Mouse (Mus musculus): Measurements from ENCODE around the gene Gch1. TPM values are rescaled to one million over a fixed set of nuclear protein-coding genes. Genes with fewer than 3 reads are reported as not detected.

The Gch1 gene
- total and polyA plus RNA-seq, 2 experiments from 2014 or later, result 5.6 to 10.2 TPM

DNA sequence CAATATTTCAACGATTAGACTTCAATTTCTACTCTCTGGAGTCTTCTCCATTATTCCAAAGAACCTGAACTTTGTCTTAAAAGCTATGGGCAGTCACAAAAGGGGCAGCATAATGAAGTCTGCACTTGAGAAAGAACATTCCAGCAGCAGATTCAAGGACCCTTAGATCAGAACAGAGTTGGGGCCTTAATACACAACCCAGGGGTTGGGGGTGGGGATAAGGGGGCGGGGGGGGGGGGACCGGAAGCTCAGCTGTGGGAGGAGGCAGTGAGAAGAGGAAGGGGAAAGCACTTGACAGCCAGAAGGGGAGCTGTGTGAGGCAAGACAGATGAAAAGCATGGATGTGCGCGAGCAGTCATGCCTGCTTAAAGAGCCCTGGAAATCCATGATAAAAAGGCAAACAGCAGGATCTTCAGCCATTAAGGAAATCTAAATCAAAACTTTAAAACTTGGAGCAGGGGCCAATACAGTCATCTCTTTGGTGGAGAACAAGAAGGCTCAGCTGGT is 27.2 kb downstream of the Gch1 start:
- no peaks in the 10 kb centered on the region for H3K27me3 ChIP-seq (ENCODE audit: control insufficient read depth, insufficient read depth, low read length)
- H3K27ac ChIP-seq (ENCODE audit: low read depth), result no peak overlapping the region
- DNase-seq (ENCODE audit: low spot score) (no peak), ATAC-seq (ENCODE audit: insufficient read depth, low read depth) (no peak)
- H3K4me2 ChIP-seq (ENCODE audit: low read depth, low read length), result no peak overlapping the region
- no peak overlapping the region for H3K9ac ChIP-seq (replicated peaks; ENCODE audit: low read depth, low read length)
- no peak overlapping the region for H3K4me3 ChIP-seq (ENCODE audit: low read depth, low read length)
- no peaks in the 10 kb centered on the region for H3K9me3 ChIP-seq (replicated peaks; ENCODE audit: control insufficient read depth, low read length)
- 76% methylated on average over 3 of the region's 5 CpGs for WGBS
- H3K4me1 ChIP-seq (ENCODE audit: control insufficient read depth, insufficient read depth), result 0 out of 2 replicates have a peak, but pooled peaks cover 2% of the 10 kb centered on the region
- no peak for TF ChIP-seq EP300 (IDR thresholded peaks at IDR 0.05; ENCODE audit: low read depth)
- TF ChIP-seq CTCF (IDR thresholded peaks at IDR 0.05; ENCODE audit: low read depth), result no peak
- peaks cover 3% of the 10 kb centered on the region; the same call in 1 of the 2 replicates for H3K36me3 ChIP-seq (replicated peaks; ENCODE audit: control insufficient read depth, insufficient read depth, low read length)

DNA sequence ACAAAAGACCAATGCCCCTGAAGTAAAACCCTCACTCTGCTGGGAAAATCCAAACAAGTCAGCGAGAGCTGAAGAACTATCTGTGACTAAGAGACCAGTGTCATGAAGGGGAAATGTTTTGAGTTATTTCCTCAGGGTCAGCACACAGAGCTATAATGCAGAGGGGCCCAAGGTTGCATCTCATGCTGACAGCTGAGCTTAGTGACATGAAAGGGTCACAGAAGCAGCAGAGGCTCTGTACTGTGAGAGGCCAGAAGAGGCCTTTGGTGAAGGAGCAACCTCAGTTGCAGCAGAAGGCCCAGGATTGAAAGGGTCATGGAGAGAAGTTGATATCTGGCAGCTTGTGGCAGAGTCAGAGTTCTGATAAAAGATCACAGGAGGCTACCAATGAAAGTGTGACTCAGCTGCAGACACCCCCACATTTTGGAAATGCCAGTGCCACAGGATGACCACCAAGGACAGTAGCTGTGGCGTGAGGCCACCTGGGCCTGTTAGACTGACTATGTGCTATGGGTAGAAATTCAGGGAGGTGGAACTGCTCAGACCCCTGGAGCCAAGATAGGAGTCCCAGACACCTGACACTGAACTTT is 29.1 kb downstream of the Gch1 start:
- Histone ChIP-seq H3K4me1 (ENCODE audit: control insufficient read depth, insufficient read depth) (0 out of 2 replicates have a peak, but pooled peaks cover 2% of the 10 kb centered on the region), H3K4me3 (ENCODE audit: low read depth, low read length) (no peak overlapping the region), H3K27ac (ENCODE audit: low read depth) (no peak overlapping the region), H3K27me3 (ENCODE audit: control insufficient read depth, insufficient read depth, low read length) (no peaks in the 10 kb centered on the region), H3K9ac (replicated peaks; ENCODE audit: low read depth, low read length) (no peak overlapping the region), H3K36me3 (replicated peaks; ENCODE audit: control insufficient read depth, insufficient read depth, low read length) (peaks cover 20% of the 10 kb centered on the region; the same call in 1 of the 2 replicates), H3K9me3 (replicated peaks; ENCODE audit: control insufficient read depth, low read length) (no peaks in the 10 kb centered on the region), H3K4me2 (ENCODE audit: low read depth, low read length) (no peak overlapping the region)
- no peak for DNase-seq (ENCODE audit: low spot score)
- 74% methylated on average over 2 of the region's 2 CpGs for WGBS
- no peak for TF ChIP-seq CTCF (IDR thresholded peaks at IDR 0.05; ENCODE audit: low read depth)
- TF ChIP-seq EP300 (IDR thresholded peaks at IDR 0.05; ENCODE audit: low read depth), result no peak
- ATAC-seq (ENCODE audit: insufficient read depth, low read depth), result no peak

GRCm38 (mm10) chr14:47154303-47154702 is 34.9 kb downstream of the Gch1 start:
- Histone ChIP-seq H3K4me3 (ENCODE audit: low read depth, low read length) (no peak overlapping the region), H3K36me3 (replicated peaks; ENCODE audit: control insufficient read depth, insufficient read depth, low read length) (peaks cover 21% of the 10 kb centered on the region; the same call in 1 of the 2 replicates), H3K9ac (replicated peaks; ENCODE audit: low read depth, low read length) (no peak overlapping the region), H3K9me3 (replicated peaks; ENCODE audit: control insufficient read depth, low read length) (no peaks in the 10 kb centered on the region), H3K4me2 (ENCODE audit: low read depth, low read length) (no peak overlapping the region), H3K27me3 (ENCODE audit: control insufficient read depth, insufficient read depth, low read length) (no peaks in the 10 kb centered on the region), H3K27ac (ENCODE audit: low read depth) (no peak overlapping the region), H3K4me1 (ENCODE audit: control insufficient read depth, insufficient read depth) (no peaks in the 10 kb centered on the region)
- DNase-seq (ENCODE audit: low spot score) (no peak), ATAC-seq (ENCODE audit: insufficient read depth, low read depth) (no peak)
- WGBS, result 34% methylated on average over 3 of the region's 3 CpGs
- no peak for TF ChIP-seq CTCF (IDR thresholded peaks at IDR 0.05; ENCODE audit: low read depth)
- TF ChIP-seq EP300 (IDR thresholded peaks at IDR 0.05; ENCODE audit: low read depth), result no peak

GRCm38 (mm10) chr14:47151306-47151705 is 37.9 kb downstream of the Gch1 start:
- no peaks in the 10 kb centered on the region for H3K4me1 ChIP-seq (ENCODE audit: control insufficient read depth, insufficient read depth)
- DNase-seq (ENCODE audit: low spot score), result no peak
- no peak overlapping the region for H3K27ac ChIP-seq (ENCODE audit: low read depth)
- no peak for TF ChIP-seq EP300 (IDR thresholded peaks at IDR 0.05; ENCODE audit: low read depth)
- no peak for TF ChIP-seq CTCF (IDR thresholded peaks at IDR 0.05; ENCODE audit: low read depth)
- no peak overlapping the region for H3K9ac ChIP-seq (replicated peaks; ENCODE audit: low read depth, low read length)
- no peaks in the 10 kb centered on the region for H3K27me3 ChIP-seq (ENCODE audit: control insufficient read depth, insufficient read depth, low read length)
- no peak overlapping the region for H3K4me3 ChIP-seq (ENCODE audit: low read depth, low read length)
- no peak overlapping the region for H3K4me2 ChIP-seq (ENCODE audit: low read depth, low read length)
- H3K36me3 ChIP-seq (replicated peaks; ENCODE audit: control insufficient read depth, insufficient read depth, low read length), result peaks cover 11% of the 10 kb centered on the region; the same call in 1 of the 2 replicates
- no peak for ATAC-seq (ENCODE audit: insufficient read depth, low read depth)
- no peaks in the 10 kb centered on the region for H3K9me3 ChIP-seq (replicated peaks; ENCODE audit: control insufficient read depth, low read length)
- 93% methylated on average over 6 of the region's 6 CpGs for WGBS

GRCm38 (mm10) chr14:47144326-47144725 is 44.9 kb downstream of the Gch1 start:
- Histone ChIP-seq H3K9ac (replicated peaks; ENCODE audit: low read depth, low read length) (no peak overlapping the region), H3K27ac (ENCODE audit: low read depth) (no peak overlapping the region), H3K9me3 (replicated peaks; ENCODE audit: control insufficient read depth, low read length) (no peaks in the 10 kb centered on the region), H3K4me2 (ENCODE audit: low read depth, low read length) (no peak overlapping the region), H3K4me3 (ENCODE audit: low read depth, low read length) (no peak overlapping the region), H3K27me3 (ENCODE audit: control insufficient read depth, insufficient read depth, low read length) (no peaks in the 10 kb centered on the region), H3K36me3 (replicated peaks; ENCODE audit: control insufficient read depth, insufficient read depth, low read length) (no peaks in the 10 kb centered on the region), H3K4me1 (ENCODE audit: control insufficient read depth, insufficient read depth) (no peaks in the 10 kb centered on the region)
- ATAC-seq (ENCODE audit: insufficient read depth, low read depth) (no peak), DNase-seq (ENCODE audit: low spot score) (no peak)
- WGBS, result 63% methylated on average over 5 of the region's 5 CpGs
- no peak for TF ChIP-seq EP300 (IDR thresholded peaks at IDR 0.05; ENCODE audit: low read depth)
- TF ChIP-seq CTCF (IDR thresholded peaks at IDR 0.05; ENCODE audit: low read depth), result no peak

DNA sequence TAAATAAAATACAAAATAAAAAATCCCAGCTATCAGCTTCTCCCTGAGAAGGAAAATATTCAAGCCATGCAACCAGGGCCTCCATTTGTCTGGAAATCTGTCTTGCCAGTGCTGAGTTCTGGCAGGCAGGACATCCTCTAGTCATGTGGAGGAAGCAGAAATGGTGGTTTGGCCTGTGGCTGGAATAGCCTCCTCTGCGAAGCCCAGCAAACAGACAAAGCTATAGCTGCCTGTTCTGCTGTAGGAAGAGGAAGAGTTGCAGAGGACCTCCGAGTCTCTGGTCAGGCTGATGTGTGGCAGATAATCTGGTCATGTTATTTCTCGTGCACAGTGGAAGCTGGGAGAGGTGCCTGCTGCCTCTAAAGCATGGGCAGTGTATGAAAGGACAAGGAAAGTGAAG is 50.4 kb downstream of the Gch1 start:
- WGBS, result 67% methylated on average over 3 of the region's 3 CpGs
- H3K4me1 ChIP-seq (ENCODE audit: control insufficient read depth, insufficient read depth), result no peaks in the 10 kb centered on the region
- TF ChIP-seq EP300 (IDR thresholded peaks at IDR 0.05; ENCODE audit: low read depth) (no peak), CTCF (IDR thresholded peaks at IDR 0.05; ENCODE audit: low read depth) (no peak)

More for the DNA sequence above, 50.4 kb downstream of the Gch1 start:
- no peak for DNase-seq (ENCODE audit: low spot score)
- Histone ChIP-seq H3K27me3 (ENCODE audit: control insufficient read depth, insufficient read depth, low read length) (no peaks in the 10 kb centered on the region), H3K36me3 (replicated peaks; ENCODE audit: control insufficient read depth, insufficient read depth, low read length) (no peaks in the 10 kb centered on the region), H3K4me2 (ENCODE audit: low read depth, low read length) (no peak overlapping the region), H3K27ac (ENCODE audit: low read depth) (no peak overlapping the region), H3K9me3 (replicated peaks; ENCODE audit: control insufficient read depth, low read length) (no peaks in the 10 kb centered on the region), H3K4me3 (ENCODE audit: low read depth, low read length) (no peak overlapping the region), H3K9ac (replicated peaks; ENCODE audit: low read depth, low read length) (no peak overlapping the region)
- ATAC-seq (ENCODE audit: insufficient read depth, low read depth), result no peak
